Mouse (Mus musculus): ENCODE results near the gene Nfe2. TPM values are rescaled to one million over a fixed set of nuclear protein-coding genes. Genes with fewer than 3 reads are reported as not detected.
"Not testable (repeated sequence)": the region's sequence is repeated elsewhere in the genome, so short reads cannot be mapped to it uniquely, and the experiment has no call there.

Gene Nfe2
- polyA plus RNA-seq, 1 experiment from 2014 or later = 6.2 TPM

GRCm38 (mm10) chr15:103285778-103286417, 27.7 kb upstream of the Nfe2 start:
- Histone ChIP-seq H3K4me3 (replicated peaks) (no peak overlapping the region), H3K9ac (no peak overlapping the region), H3K27ac (peak overlapping the region; percentile 64), H3K4me2 (no peak overlapping the region), H3K9me3 (replicated peaks) (no peaks in the 10 kb centered on the region), H3K4me1 (peaks cover 46% of the 10 kb centered on the region), H3K36me3 (peaks cover 23% of the 10 kb centered on the region), H3K27me3 (no peaks in the 10 kb centered on the region)
- 74% methylated on average over 1 of the region's 1 CpGs for WGBS
- no peak for ATAC-seq (replicated peaks; ENCODE audit: low FRiP score)

GRCm38 (mm10) chr15:103284647-103285046, 26.4 kb upstream of the Nfe2 start:
- H3K4me3 ChIP-seq (replicated peaks) = no peak overlapping the region
- 18% methylated on average over 2 of the region's 2 CpGs for WGBS
- no peak overlapping the region for H3K9ac ChIP-seq
- H3K27me3 ChIP-seq = no peaks in the 10 kb centered on the region
- H3K27ac ChIP-seq = peak overlapping the region; percentile 64
- peaks cover 15% of the 10 kb centered on the region; the same call in 1 of the 2 replicates for H3K36me3 ChIP-seq
- no peaks in the 10 kb centered on the region for H3K9me3 ChIP-seq (replicated peaks)
- no peak for ATAC-seq (replicated peaks; ENCODE audit: low FRiP score)
- no peak overlapping the region for H3K4me2 ChIP-seq
- peaks cover 37% of the 10 kb centered on the region for H3K4me1 ChIP-seq

- H3K9me3 ChIP-seq (replicated peaks) = no peaks in the 10 kb centered on the region
- no peak overlapping the region for H3K4me2 ChIP-seq
- no peaks in the 10 kb centered on the region for H3K27me3 ChIP-seq
- peaks cover 31% of the 10 kb centered on the region for H3K4me1 ChIP-seq
- H3K27ac ChIP-seq = no peak overlapping the region
- no peak overlapping the region for H3K9ac ChIP-seq
- peaks cover 12% of the 10 kb centered on the region; the same call in 1 of the 2 replicates for H3K36me3 ChIP-seq
- 62% methylated on average over 3 of the region's 3 CpGs for WGBS
- no peak overlapping the region for H3K4me3 ChIP-seq (replicated peaks)
- no peak for ATAC-seq (replicated peaks; ENCODE audit: low FRiP score)
Measured at GRCm38 (mm10) chr15:103284066-103284465, 25.9 kb upstream of the Nfe2 start.

- 94% methylated on average over 3 of the region's 3 CpGs for WGBS
- H3K4me1 ChIP-seq = peaks cover 41% of the 10 kb centered on the region
- H3K4me3 ChIP-seq (replicated peaks) = no peak overlapping the region
- 0 out of 2 replicates have a peak overlapping the region, but pooled peaks have one; percentile 6 for H3K27ac ChIP-seq
- H3K4me2 ChIP-seq = no peak overlapping the region
- ATAC-seq (replicated peaks; ENCODE audit: low FRiP score) = no peak
- H3K9me3 ChIP-seq (replicated peaks) = no peaks in the 10 kb centered on the region
- H3K9ac ChIP-seq = no peak overlapping the region
- 0 out of 2 replicates have a peak, but pooled peaks cover 7% of the 10 kb centered on the region for H3K36me3 ChIP-seq
- no peaks in the 10 kb centered on the region for H3K27me3 ChIP-seq
Measured at GRCm38 (mm10) chr15:103281465-103282205, 23.4 kb upstream of the Nfe2 start.

DNA sequence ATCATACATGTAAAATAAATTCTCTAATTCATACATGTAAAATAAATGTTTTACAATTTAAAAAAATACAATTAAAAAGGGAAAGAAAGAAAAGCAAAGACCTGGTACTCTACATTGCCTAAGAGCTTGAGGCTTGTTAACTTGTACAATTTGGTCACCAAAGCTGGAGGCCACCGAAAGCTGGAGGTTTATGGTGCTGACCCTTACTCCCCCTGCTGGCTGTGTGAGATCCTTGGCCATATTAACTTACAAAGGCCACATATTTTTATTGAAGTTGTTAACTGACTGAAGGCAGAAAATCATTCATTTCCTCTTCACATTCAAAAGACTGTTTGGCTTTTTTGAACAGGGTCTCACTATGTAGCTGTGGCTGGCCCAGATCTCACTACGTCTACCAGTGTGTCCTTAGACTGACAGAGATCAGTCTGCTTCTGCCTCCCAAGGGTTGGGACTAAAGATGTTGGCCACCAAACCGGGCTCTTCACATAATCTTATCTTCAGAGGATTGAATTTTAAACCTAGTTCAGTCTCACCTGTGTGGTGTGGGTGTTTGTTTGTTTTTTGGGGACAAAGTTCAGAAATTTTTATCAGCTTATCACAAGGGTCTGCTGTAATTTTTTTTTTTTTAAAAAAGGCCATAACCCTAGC, 22.7 kb upstream of the Nfe2 start:
- 55% methylated on average over 3 of the region's 3 CpGs for WGBS
- Histone ChIP-seq H3K9me3 (replicated peaks) (no peaks in the 10 kb centered on the region), H3K27me3 (no peaks in the 10 kb centered on the region), H3K4me3 (replicated peaks) (no peak overlapping the region), H3K4me2 (no peak overlapping the region), H3K4me1 (peaks cover 38% of the 10 kb centered on the region), H3K9ac (no peak overlapping the region), H3K27ac (0 out of 2 replicates have a peak overlapping the region, but pooled peaks have one; percentile 6), H3K36me3 (0 out of 2 replicates have a peak, but pooled peaks cover 7% of the 10 kb centered on the region)
- ATAC-seq (replicated peaks; ENCODE audit: low FRiP score) = no peak

GRCm38 (mm10) chr15:103279750-103280149, 21.5 kb upstream of the Nfe2 start:
- no peak overlapping the region for H3K4me2 ChIP-seq
- 43% methylated on average over 3 of the region's 3 CpGs for WGBS
- H3K4me3 ChIP-seq (replicated peaks) = no peak overlapping the region
- no peaks in the 10 kb centered on the region for H3K27me3 ChIP-seq
- H3K27ac ChIP-seq = no peak overlapping the region
- H3K9ac ChIP-seq = no peak overlapping the region
- H3K4me1 ChIP-seq = peaks cover 27% of the 10 kb centered on the region
- 0 out of 2 replicates have a peak, but pooled peaks cover 7% of the 10 kb centered on the region for H3K36me3 ChIP-seq
- no peak for ATAC-seq (replicated peaks; ENCODE audit: low FRiP score)
- no peaks in the 10 kb centered on the region for H3K9me3 ChIP-seq (replicated peaks)

DNA sequence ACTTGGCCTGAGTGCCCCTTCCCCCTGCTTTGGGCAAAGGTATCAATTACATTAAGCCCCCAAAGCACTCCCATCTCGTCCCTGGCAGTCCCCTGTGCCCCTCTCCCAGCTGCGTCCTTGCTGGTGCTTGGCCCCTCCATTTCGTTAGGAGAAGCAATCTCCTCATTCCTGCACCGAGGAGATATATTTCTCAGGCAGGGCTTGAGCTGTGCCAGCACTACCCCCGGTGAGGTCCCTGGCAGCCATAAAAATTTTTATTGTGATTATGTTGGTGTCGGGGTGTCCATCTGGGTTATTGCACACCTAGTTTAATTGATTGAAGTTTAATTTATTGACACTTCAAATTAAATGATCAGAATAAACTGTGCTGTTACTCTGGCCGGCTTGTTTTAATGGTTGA, 19.7 kb upstream of the Nfe2 start:
- Histone ChIP-seq H3K27me3 (no peaks in the 10 kb centered on the region), H3K27ac (0 out of 2 replicates have a peak overlapping the region, but pooled peaks have one; percentile 19), H3K4me2 (no peak overlapping the region), H3K4me1 (peaks cover 38% of the 10 kb centered on the region), H3K4me3 (replicated peaks) (no peak overlapping the region), H3K9ac (no peak overlapping the region), H3K36me3 (0 out of 2 replicates have a peak, but pooled peaks cover 4% of the 10 kb centered on the region), H3K9me3 (replicated peaks) (no peaks in the 10 kb centered on the region)
- no peak for ATAC-seq (replicated peaks; ENCODE audit: low FRiP score)
- 29% methylated on average over 7 of the region's 7 CpGs for WGBS

DNA sequence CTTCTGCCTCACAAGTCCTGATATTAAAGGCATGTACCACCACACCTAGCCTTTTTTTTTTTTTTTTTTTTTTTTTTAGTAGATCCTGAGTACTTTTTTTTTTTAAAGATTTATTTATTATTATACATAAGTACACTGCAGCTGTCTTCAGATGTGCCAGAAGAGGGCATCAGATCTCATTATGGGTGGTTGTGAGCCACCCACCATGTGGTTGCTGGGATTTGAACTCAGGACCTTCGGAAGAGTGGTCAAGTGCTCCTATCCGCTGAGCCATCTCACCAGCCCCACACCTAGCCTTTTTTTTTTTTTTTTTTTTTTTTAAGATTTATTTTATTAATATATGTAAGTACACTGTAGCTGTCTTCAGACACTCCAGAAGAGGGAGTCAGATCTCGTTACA, 17.7 kb upstream of the Nfe2 start:
- not testable (repeated sequence) for H3K9ac ChIP-seq; ATAC-seq (replicated peaks; ENCODE audit: low FRiP score); H3K36me3 ChIP-seq; H3K27ac ChIP-seq; H3K4me3 ChIP-seq (replicated peaks); H3K9me3 ChIP-seq (replicated peaks); H3K27me3 ChIP-seq; H3K4me2 ChIP-seq
- peaks cover 33% of the 10 kb centered on the region for H3K4me1 ChIP-seq
- 84% methylated on average over 3 of the region's 3 CpGs for WGBS

DNA sequence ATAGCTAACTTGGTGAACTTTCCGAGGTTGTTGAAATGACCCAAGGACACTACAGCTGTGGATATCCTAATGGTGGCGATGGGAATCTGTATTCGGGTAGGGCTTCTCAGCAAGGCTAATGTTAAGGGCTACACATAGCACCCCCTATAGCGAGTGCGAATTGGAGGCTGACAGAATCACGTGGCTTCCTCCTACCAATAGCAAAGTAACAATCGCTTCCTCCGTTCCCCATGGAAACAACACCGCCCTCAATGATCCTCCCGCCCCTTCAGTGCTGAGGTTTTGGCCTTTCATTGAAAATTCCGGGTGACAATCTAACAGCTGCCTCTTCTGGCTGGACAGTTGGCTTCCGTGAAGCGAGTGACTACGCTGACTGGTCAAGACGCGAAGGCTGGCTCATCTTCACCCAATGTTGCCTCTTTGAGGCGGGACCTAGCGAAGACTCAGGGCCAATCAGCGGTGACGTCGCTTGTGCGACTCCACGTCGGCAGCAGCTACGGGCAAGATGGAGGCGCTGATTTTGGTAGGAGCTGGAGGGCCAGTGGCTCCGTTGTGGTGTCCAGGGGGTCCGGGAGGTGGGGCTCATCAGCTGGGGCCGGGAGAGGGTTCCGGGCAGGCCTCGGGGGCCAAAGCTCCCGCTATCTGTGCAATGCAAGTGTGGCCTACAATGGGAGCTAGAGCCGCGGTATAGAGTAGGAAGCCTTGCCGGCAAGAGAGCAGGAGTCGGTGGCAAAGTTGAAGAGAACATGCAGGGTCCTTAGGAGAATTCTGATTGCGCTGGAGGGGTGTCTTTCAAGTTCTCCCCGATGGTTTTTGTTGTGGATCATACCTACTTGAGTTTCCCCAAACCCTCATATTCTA, 14.4 kb upstream of the Nfe2 start, which contains the start of gene Copz1:
TSS of gene Copz1 (plus strand) at position 296 of the 861 bp plus-strand sequence.
- Histone ChIP-seq H3K4me1 (peaks cover 21% of the 10 kb centered on the region), H3K36me3 (no peaks in the 10 kb centered on the region), H3K27ac (peak within 1 kb of the TSS; percentile 78), H3K27me3 (no peaks in the 10 kb centered on the region), H3K4me3 (replicated peaks) (peak within 1 kb of the TSS; percentile 95), H3K4me2 (peak within 1 kb of the TSS; percentile 65), H3K9ac (peak within 1 kb of the TSS; percentile 85), H3K9me3 (replicated peaks) (no peaks in the 10 kb centered on the region)
- WGBS = under 1% methylated on average over 38 of the region's 38 CpGs
- ATAC-seq (replicated peaks; ENCODE audit: low FRiP score) = peak; percentile 99

DNA sequence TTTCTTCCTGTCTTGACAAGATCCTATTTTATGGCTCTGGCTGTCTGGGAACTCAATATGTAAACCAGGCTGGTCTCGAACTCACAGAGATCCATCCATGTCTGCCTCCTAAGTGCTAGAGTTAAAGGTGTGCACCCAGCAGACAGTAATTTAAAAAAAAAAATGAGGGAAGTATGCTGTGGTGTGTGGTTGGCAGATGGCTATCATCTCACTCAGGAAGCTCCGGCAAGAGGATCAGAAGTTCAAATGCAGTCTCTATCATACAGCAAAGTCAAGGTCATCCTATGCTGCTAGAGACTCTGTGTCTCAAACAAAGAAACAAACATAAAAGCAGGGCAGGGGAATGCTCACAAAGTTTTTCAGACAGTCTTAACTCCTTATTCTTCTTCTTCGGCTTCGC, 10.7 kb upstream of the Nfe2 start:
- WGBS = 82% methylated on average over 4 of the region's 4 CpGs
- no peak overlapping the region for H3K4me2 ChIP-seq
- no peaks in the 10 kb centered on the region for H3K27me3 ChIP-seq
- peaks cover 9% of the 10 kb centered on the region for H3K4me1 ChIP-seq
- H3K9me3 ChIP-seq (replicated peaks) = no peaks in the 10 kb centered on the region
- no peak overlapping the region for H3K4me3 ChIP-seq (replicated peaks)
- H3K27ac ChIP-seq = no peak overlapping the region
- ATAC-seq (replicated peaks; ENCODE audit: low FRiP score) = no peak
- no peak overlapping the region for H3K9ac ChIP-seq
- H3K36me3 ChIP-seq = no peaks in the 10 kb centered on the region

DNA sequence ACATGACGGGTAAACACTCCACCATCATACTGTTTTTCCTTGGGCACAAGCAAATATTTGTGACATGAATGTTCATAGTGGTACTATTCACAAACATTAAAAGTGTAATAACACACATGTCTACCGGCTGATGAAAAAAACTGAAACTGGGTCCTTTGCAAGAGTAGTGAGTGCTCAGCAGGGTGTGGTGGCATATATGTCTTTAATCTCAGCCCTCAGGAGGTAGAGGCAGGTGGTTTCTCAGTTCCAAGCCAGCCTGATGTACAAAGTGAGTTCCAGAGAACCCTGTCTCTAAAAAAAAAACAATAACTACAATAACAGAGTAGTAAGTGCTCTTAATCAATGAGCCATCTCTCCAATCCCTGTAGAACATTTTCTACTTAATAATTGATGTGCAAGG, 6.6 kb upstream of the Nfe2 start:
- Histone ChIP-seq H3K4me2 (no peak overlapping the region), H3K9me3 (replicated peaks) (no peaks in the 10 kb centered on the region), H3K4me3 (replicated peaks) (no peak overlapping the region), H3K27ac (no peak overlapping the region), H3K4me1 (0 out of 2 replicates have a peak, but pooled peaks cover 5% of the 10 kb centered on the region), H3K27me3 (no peaks in the 10 kb centered on the region), H3K36me3 (no peaks in the 10 kb centered on the region), H3K9ac (no peak overlapping the region)
- WGBS = 86% methylated on average over 2 of the region's 2 CpGs
- no peak for ATAC-seq (replicated peaks; ENCODE audit: low FRiP score)

All from kidney, embryonic 15.5 days (tissue).